Mouse (Mus musculus): ENCODE measurements around the gene Pxylp1.
"Not testable (repeated sequence)": the region's sequence is repeated elsewhere in the genome, so short reads cannot be mapped to it uniquely, and the experiment has no call there.

GRCm38 (mm10) chr9:96936427-96936826, 44.0 kb upstream of the Pxylp1 start:
- not testable (repeated sequence) for TF ChIP-seq USF1 (IDR thresholded peaks at IDR 0.05; ENCODE audit: low read depth); FOSL1 (IDR thresholded peaks at IDR 0.05; ENCODE audit: insufficient read depth, low read length, poor library complexity, severe bottlenecking); CTCF (IDR thresholded peaks at IDR 0.05; ENCODE audit: control insufficient read depth, insufficient read depth, insufficient read length); CEBPB (IDR thresholded peaks at IDR 0.05; ENCODE audit: low read depth); MAX (IDR thresholded peaks at IDR 0.05)

Data from C2C12 (cell line).